ENCODE assay signal across 9 mouse cellular contexts in the genomic region with DNA sequence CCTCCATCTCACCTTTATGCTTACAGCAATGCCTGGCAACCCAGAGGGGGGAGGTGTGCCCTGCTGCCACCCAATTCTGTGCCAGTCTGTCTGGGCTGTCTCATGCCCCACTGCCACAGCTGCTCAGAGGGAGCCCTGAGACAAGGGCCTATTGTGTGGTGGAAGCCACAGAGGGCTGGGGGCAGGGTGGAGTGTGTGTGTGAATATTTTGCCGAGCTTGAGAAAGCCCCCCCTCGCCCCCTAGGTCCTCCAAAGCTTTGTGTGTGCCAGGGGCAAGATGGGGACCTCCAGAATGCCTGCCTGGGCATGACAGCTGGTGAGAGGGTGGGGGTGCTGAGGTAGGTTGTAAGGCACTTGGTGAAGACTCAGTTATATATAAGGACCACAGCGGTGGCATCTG. TPM values are rescaled to one million over a fixed set of nuclear protein-coding genes. Genes with fewer than 3 reads are reported as not detected.
DNase-seq lines count a peak whose midpoint lies in the region; ATAC-seq lines count a peak whose summit lies in the region.
"Had no signal": no experiment of that assay in that cellular context is flagged by ENCODE, and none has a peak within 500 bp of the region (broad histone marks: within the 10 kb centered on the region; RNA-seq: fewer than 3 reads in every experiment).

No protein-coding gene starts in this region.

- no peaks in the 10 kb centered on the region for H3K36me3 ChIP-seq in heart, embryonic 12.5 days
- peaks cover 69% of the 10 kb centered on the region for H3K36me3 ChIP-seq in limb, embryonic 13.5 days
- H3K36me3 ChIP-seq in neural tube, embryonic 15.5 days = no peaks in the 10 kb centered on the region
- no peaks in the 10 kb centered on the region for H3K36me3 ChIP-seq in intestine, embryonic 16.5 days (ENCODE audit: control insufficient read depth, insufficient read depth, low read length)

- WGBS in heart, embryonic 12.5 days = 76% methylated on average over 3 of the region's 3 CpGs
- WGBS in limb, embryonic 13.5 days = 70% methylated on average over 3 of the region's 3 CpGs
- WGBS in neural tube, embryonic 15.5 days = 44% methylated on average over 3 of the region's 3 CpGs
- 71% methylated on average over 3 of the region's 3 CpGs for WGBS in intestine, embryonic 16.5 days

- no peaks in the 10 kb centered on the region for H3K9me3 ChIP-seq in heart, embryonic 12.5 days (replicated peaks)
- H3K9me3 ChIP-seq in limb, embryonic 13.5 days = no peaks in the 10 kb centered on the region
- no peaks in the 10 kb centered on the region for H3K9me3 ChIP-seq in neural tube, embryonic 15.5 days (replicated peaks)
- H3K9me3 ChIP-seq in intestine, embryonic 16.5 days (ENCODE audit: control insufficient read depth, low read length) = no peaks in the 10 kb centered on the region

- H3K27me3 ChIP-seq in heart, embryonic 12.5 days (replicated peaks) = no peaks in the 10 kb centered on the region
- no peaks in the 10 kb centered on the region for H3K27me3 ChIP-seq in limb, embryonic 13.5 days
- H3K27me3 ChIP-seq in neural tube, embryonic 15.5 days (replicated peaks) = no peaks in the 10 kb centered on the region; the same call in 1 of the 2 replicates
- no peaks in the 10 kb centered on the region for H3K27me3 ChIP-seq in intestine, embryonic 16.5 days (replicated peaks; ENCODE audit: control insufficient read depth, insufficient read depth, low read length)

- no peak overlapping the region for H3K4me2 ChIP-seq in heart, embryonic 12.5 days
- no peak overlapping the region for H3K4me2 ChIP-seq in limb, embryonic 13.5 days (replicated peaks)
- no peak overlapping the region for H3K4me2 ChIP-seq in neural tube, embryonic 15.5 days
- H3K4me2 ChIP-seq in intestine, embryonic 16.5 days (ENCODE audit: low read depth, low read length) = no peak overlapping the region

- ATAC-seq in heart, embryonic 12.5 days (ENCODE audit: insufficient number of reproducible peaks, low FRiP score) = no peak
- ATAC-seq in limb, embryonic 13.5 days (ENCODE audit: low FRiP score, low read depth) = no peak
- ATAC-seq in neural tube, embryonic 15.5 days (ENCODE audit: low FRiP score) = peak; percentile 53; the same call in 1 of the 2 replicates
- no peak for ATAC-seq in intestine, embryonic 16.5 days

- DNase-seq in heart, adult 8-10 months (ENCODE audit: low spot score) = no peak
- peak; percentile 75 to 80 for DNase-seq in right cerebral cortex, postnatal 10 days (ENCODE audit: low spot score in 2 of 2)
- DNase-seq in right cerebral cortex, postnatal 4 days = no peak
- no peak for DNase-seq in gastrocnemius, adult 8-10 months (ENCODE audit: low spot score in 2 of 2)

- peaks cover 99% of the 10 kb centered on the region for H3K4me1 ChIP-seq in heart, embryonic 12.5 days (replicated peaks)
- peaks cover 100% of the 10 kb centered on the region for H3K4me1 ChIP-seq in limb, embryonic 13.5 days
- peaks cover 84% of the 10 kb centered on the region for H3K4me1 ChIP-seq in neural tube, embryonic 15.5 days
- peaks cover 56% of the 10 kb centered on the region for H3K4me1 ChIP-seq in intestine, embryonic 16.5 days (ENCODE audit: control insufficient read depth, insufficient read depth, low read length)

- H3K27ac ChIP-seq in heart, embryonic 12.5 days (ENCODE audit: poor library complexity, severe bottlenecking) = 0 out of 2 replicates have a peak overlapping the region, but pooled peaks have one; percentile 3
- peak overlapping the region; percentile 15; the same call in 1 of the 2 replicates for H3K27ac ChIP-seq in limb, embryonic 13.5 days
- H3K27ac ChIP-seq in neural tube, embryonic 15.5 days (replicated peaks) = peak overlapping the region; percentile 63; the same call in 1 of the 2 replicates
- no peak overlapping the region for H3K27ac ChIP-seq in intestine, embryonic 16.5 days (ENCODE audit: low read length)

- no peak overlapping the region for H3K9ac ChIP-seq in heart, embryonic 12.5 days
- no peak overlapping the region for H3K9ac ChIP-seq in limb, embryonic 13.5 days
- no peak overlapping the region for H3K9ac ChIP-seq in neural tube, embryonic 15.5 days (replicated peaks)
- no peak overlapping the region for H3K9ac ChIP-seq in intestine, embryonic 16.5 days (ENCODE audit: low read depth, low read length)

- H3K4me3 ChIP-seq in heart, embryonic 12.5 days = no peak overlapping the region
- H3K4me3 ChIP-seq in limb, embryonic 13.5 days = no peak overlapping the region
- no peak overlapping the region for H3K4me3 ChIP-seq in neural tube, embryonic 15.5 days (replicated peaks)
- H3K4me3 ChIP-seq in intestine, embryonic 16.5 days (ENCODE audit: low read length) = no peak overlapping the region

RNA-seq across cellular contexts. Expression of a gene that starts 5.7 kb away (rescaled TPM):
- polyA plus RNA-seq in heart, embryonic 12.5 days (2016; fragmentation: Nextera tagmentation; extraction: Ambion mirVana) = 5.4 and 6.9 TPM in 2 replicates
- total RNA-seq in heart, adult 8-10 months (2022) = under 1 TPM in 1 of 4 experiments, not detected in 3; 0.66 TPM
- 7.1 and 9.8 TPM in 2 replicates for polyA plus RNA-seq in limb, embryonic 13.5 days (2015; fragmentation: Nextera tagmentation; extraction: Ambion mirVana)
- 1.4 and 1.8 TPM in 2 replicates for polyA plus RNA-seq in neural tube, embryonic 15.5 days (2015; fragmentation: Nextera tagmentation; extraction: Ambion mirVana)
- total RNA-seq in gastrocnemius, adult 8-10 months (2022) = under 1 TPM in 3 of 4 experiments, not detected in 1; 0.43 to 0.56 (median 0.48) TPM
- polyA plus RNA-seq in intestine, embryonic 16.5 days (2015; fragmentation: Nextera tagmentation; extraction: Ambion mirVana) = 2.0 and 2.6 TPM in 2 replicates
- total RNA-seq: left cerebral cortex, postnatal 14 days had no signal

RNA-seq across cellular contexts. Expression of a gene that starts 27.2 kb away (rescaled TPM):
- 18.1 and 19.7 TPM in 2 replicates for polyA plus RNA-seq in heart, embryonic 12.5 days (2016; fragmentation: Nextera tagmentation; extraction: Ambion mirVana)
- total RNA-seq in heart, adult 8-10 months (2022) = 1 to 10 TPM; 3.5 to 4.8 (median 4.3) TPM
- polyA plus RNA-seq in limb, embryonic 13.5 days (2015; fragmentation: Nextera tagmentation; extraction: Ambion mirVana) = 4.1 and 4.9 TPM in 2 replicates
- 3.1 and 6.1 TPM in 2 replicates for polyA plus RNA-seq in neural tube, embryonic 15.5 days (2015; fragmentation: Nextera tagmentation; extraction: Ambion mirVana)
- 1 to 10 TPM in 1 of 4 experiments, under 1 TPM in 3; 0.51 to 1.8 (median 0.57) TPM for total RNA-seq in gastrocnemius, adult 8-10 months (2022)
- polyA plus RNA-seq in intestine, embryonic 16.5 days (2015; fragmentation: Nextera tagmentation; extraction: Ambion mirVana) = 4.9 and 5.0 TPM in 2 replicates

RNA-seq across cellular contexts. Expression of a gene that starts 40.8 kb away (rescaled TPM):
- 20.9 and 21.3 TPM in 2 replicates for polyA plus RNA-seq in heart, embryonic 12.5 days (2016; fragmentation: Nextera tagmentation; extraction: Ambion mirVana)
- 10 to 100 TPM; 26.7 to 36.0 (median 33.4) TPM for total RNA-seq in heart, adult 8-10 months (2022)
- polyA plus RNA-seq in limb, embryonic 13.5 days (2015; fragmentation: Nextera tagmentation; extraction: Ambion mirVana) = 15.0 and 15.2 TPM in 2 replicates
- polyA plus RNA-seq in neural tube, embryonic 15.5 days (2015; fragmentation: Nextera tagmentation; extraction: Ambion mirVana) = 12.3 and 14.1 TPM in 2 replicates
- 10 to 100 TPM; 17.6 to 26.4 (median 20.7) TPM for total RNA-seq in gastrocnemius, adult 8-10 months (2022)
- 11.0 and 14.8 TPM in 2 replicates for polyA plus RNA-seq in intestine, embryonic 16.5 days (2015; fragmentation: Nextera tagmentation; extraction: Ambion mirVana)

RNA-seq across cellular contexts. Expression of a gene that starts 42.4 kb away (rescaled TPM):
- 46.2 and 49.5 TPM in 2 replicates for polyA plus RNA-seq in heart, embryonic 12.5 days (2016; fragmentation: Nextera tagmentation; extraction: Ambion mirVana)
- total RNA-seq in heart, adult 8-10 months (2022) = 10 to 100 TPM; 30.9 to 41.7 (median 38.5) TPM
- 70.8 and 72.7 TPM in 2 replicates for polyA plus RNA-seq in limb, embryonic 13.5 days (2015; fragmentation: Nextera tagmentation; extraction: Ambion mirVana)
- polyA plus RNA-seq in neural tube, embryonic 15.5 days (2015; fragmentation: Nextera tagmentation; extraction: Ambion mirVana) = 66.7 and 75.1 TPM in 2 replicates
- 10 to 100 TPM; 44.9 to 73.7 (median 53.5) TPM for total RNA-seq in gastrocnemius, adult 8-10 months (2022)
- 60.0 and 67.1 TPM in 2 replicates for polyA plus RNA-seq in intestine, embryonic 16.5 days (2015; fragmentation: Nextera tagmentation; extraction: Ambion mirVana)

Comparison
In these comparisons a context has a peak if more than half of its experiments do, and no peak if none do; other contexts are left out.
1. DNase-seq: peak in right cerebral cortex, postnatal 10 days (2 of 2); none in heart, adult 8-10 months (single experiment), right cerebral cortex, postnatal 4 days (single experiment) and gastrocnemius, adult 8-10 months (0 of 2).